Mouse (Mus musculus): ENCODE measurements around the gene Hs3st3a1.

The Hs3st3a1 gene

GRCm38 (mm10) chr11:64434611-64435545 is at the start of gene Hs3st3a1:
Hs3st3a1 (plus strand) TSS chr11:64435332.
- DNase-seq (ENCODE audit: low read depth, low spot score), result no peak

- DNase-seq (ENCODE audit: low read depth, low spot score), result no peak
These were observed 48.8 kb upstream of the Hs3st3a1 start for GRCm38 (mm10) chr11:64386333-64386732.

- peak; percentile 77 for DNase-seq (ENCODE audit: low read depth, low spot score)
These were observed 38.7 kb upstream of the Hs3st3a1 start for GRCm38 (mm10) chr11:64396331-64396881.

GRCm38 (mm10) chr11:64396949-64397348 is 38.2 kb upstream of the Hs3st3a1 start:
- DNase-seq (ENCODE audit: low read depth, low spot score), result no peak

GRCm38 (mm10) chr11:64397612-64398011 is 37.5 kb upstream of the Hs3st3a1 start:
- DNase-seq (ENCODE audit: low read depth, low spot score), result no peak

GRCm38 (mm10) chr11:64400534-64401093 is 34.5 kb upstream of the Hs3st3a1 start:
- DNase-seq (ENCODE audit: low read depth, low spot score), result no peak

GRCm38 (mm10) chr11:64418969-64419368 is 16.2 kb upstream of the Hs3st3a1 start:
- DNase-seq (ENCODE audit: low read depth, low spot score), result no peak

GRCm38 (mm10) chr11:64435546-64436411 is 647 bp downstream of the Hs3st3a1 start:
- DNase-seq (ENCODE audit: low read depth, low spot score), result no peak

- DNase-seq (ENCODE audit: low read depth, low spot score), result no peak
These were observed 1.2 kb downstream of the Hs3st3a1 start, which contains the start of gene F930015N05Rik for GRCm38 (mm10) chr11:64436412-64436727. F930015N05Rik (minus strand) TSS chr11:64436653.

GRCm38 (mm10) chr11:64436791-64437298 is 1.7 kb downstream of the Hs3st3a1 start:
- DNase-seq (ENCODE audit: low read depth, low spot score), result no peak

- no peak for DNase-seq (ENCODE audit: low read depth, low spot score)
These were observed 2.6 kb downstream of the Hs3st3a1 start for GRCm38 (mm10) chr11:64437721-64438120.

- DNase-seq (ENCODE audit: low read depth, low spot score), result no peak
These were observed 3.8 kb downstream of the Hs3st3a1 start for GRCm38 (mm10) chr11:64438909-64439308.

- DNase-seq (ENCODE audit: low read depth, low spot score), result peak; percentile 49
These were observed 7.0 kb downstream of the Hs3st3a1 start for GRCm38 (mm10) chr11:64442119-64442518.

GRCm38 (mm10) chr11:64442701-64443100 is 7.6 kb downstream of the Hs3st3a1 start:
- no peak for DNase-seq (ENCODE audit: low read depth, low spot score)

GRCm38 (mm10) chr11:64445227-64445626 is 10.1 kb downstream of the Hs3st3a1 start:
- no peak for DNase-seq (ENCODE audit: low read depth, low spot score)

GRCm38 (mm10) chr11:64448586-64449315 is 13.6 kb downstream of the Hs3st3a1 start:
- DNase-seq (ENCODE audit: low read depth, low spot score), result no peak

- DNase-seq (ENCODE audit: low read depth, low spot score), result no peak
These were observed 26.6 kb downstream of the Hs3st3a1 start for GRCm38 (mm10) chr11:64461746-64462145.

- DNase-seq (ENCODE audit: low read depth, low spot score), result no peak
These were observed 33.6 kb downstream of the Hs3st3a1 start for GRCm38 (mm10) chr11:64468737-64469136.

GRCm38 (mm10) chr11:64470689-64471088 is 35.6 kb downstream of the Hs3st3a1 start:
- DNase-seq (ENCODE audit: low read depth, low spot score), result no peak

GRCm38 (mm10) chr11:64473679-64474078 is 38.5 kb downstream of the Hs3st3a1 start:
- no peak for DNase-seq (ENCODE audit: low read depth, low spot score)

- DNase-seq (ENCODE audit: low read depth, low spot score), result no peak
These were observed 46.3 kb downstream of the Hs3st3a1 start for GRCm38 (mm10) chr11:64481445-64481844.

Measured in telencephalon, adult 2 months (tissue).